Mouse (Mus musculus): Measurements from ENCODE around the gene Olfr889. TPM values are rescaled to one million over a fixed set of nuclear protein-coding genes. Genes with fewer than 3 reads are reported as not detected.
"Not testable (repeated sequence)": the region's sequence is repeated elsewhere in the genome, so short reads cannot be mapped to it uniquely, and the experiment has no call there.

Olfr889 gene
- 0.04 and 0.06 TPM in 2 replicates for polyA plus RNA-seq (2015; fragmentation: Nextera tagmentation; extraction: Ambion mirVana)

- Histone ChIP-seq H3K9me3 (no peaks in the 10 kb centered on the region), H3K4me2 (replicated peaks) (no peak within 1 kb of the TSS), H3K27me3 (no peaks in the 10 kb centered on the region), H3K36me3 (no peaks in the 10 kb centered on the region), H3K27ac (no peak within 1 kb of the TSS), H3K9ac (no peak within 1 kb of the TSS), H3K4me1 (no peaks in the 10 kb centered on the region), H3K4me3 (no peak within 1 kb of the TSS)
- ATAC-seq (ENCODE audit: low FRiP score, low read depth) = no peak
Measured at GRCm38 (mm10) chr9:38114898-38115297, at the start of gene Olfr889. TSS of gene Olfr889 (plus strand) at chr9:38115198.

DNA sequence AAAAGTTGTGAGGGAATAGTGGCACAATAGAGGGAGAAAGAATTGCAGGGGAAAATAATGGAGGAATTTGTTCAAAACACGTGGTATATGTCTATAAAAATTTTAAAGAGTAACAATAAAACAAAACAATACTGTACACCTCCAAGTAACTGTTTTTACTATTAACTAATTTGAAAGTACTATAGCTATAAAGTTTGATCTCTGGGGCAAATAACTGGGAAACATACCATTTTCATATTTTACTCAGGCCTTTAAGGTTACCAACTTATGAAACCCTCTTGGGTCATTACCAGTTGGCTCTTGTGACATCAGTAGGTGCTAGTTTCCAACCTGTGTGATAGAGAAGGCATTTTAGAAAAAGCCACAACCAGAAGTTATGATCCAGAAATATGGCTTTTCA, 31.2 kb upstream of the Olfr889 start, which contains the start of gene Olfr887:
TSS of gene Olfr887 (plus strand) at position 301 of the 400 bp plus-strand sequence.
- no peaks in the 10 kb centered on the region for H3K4me1 ChIP-seq
- no peaks in the 10 kb centered on the region for H3K36me3 ChIP-seq
- no peak within 1 kb of the TSS for H3K4me3 ChIP-seq
- no peaks in the 10 kb centered on the region for H3K27me3 ChIP-seq
- H3K4me2 ChIP-seq (replicated peaks) = no peak within 1 kb of the TSS
- H3K9ac ChIP-seq = no peak within 1 kb of the TSS
- no peak for ATAC-seq (ENCODE audit: low FRiP score, low read depth)
- no peak within 1 kb of the TSS for H3K27ac ChIP-seq
- no peaks in the 10 kb centered on the region for H3K9me3 ChIP-seq
- 52% methylated on average over 1 of the region's 1 CpGs for WGBS

DNA sequence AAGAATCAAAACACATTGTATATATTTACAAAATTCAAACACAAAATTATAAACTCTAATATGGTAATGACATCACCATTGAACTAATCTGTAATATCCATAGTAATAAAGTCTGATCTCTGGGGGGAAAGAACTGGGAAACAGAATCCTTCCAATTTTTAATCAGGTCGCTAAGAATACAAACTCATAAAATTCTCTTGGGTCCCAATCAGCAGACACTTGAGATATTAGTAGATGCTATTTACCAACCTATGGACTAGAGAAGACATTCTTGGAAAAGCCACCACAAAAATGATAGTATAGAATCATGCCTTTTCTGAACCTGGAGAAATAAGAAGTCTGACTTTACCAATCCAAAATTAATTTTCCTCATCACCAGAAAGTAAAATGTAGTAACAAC, 7.2 kb upstream of the Olfr889 start, which contains the start of gene Olfr888:
TSS of gene Olfr888 (plus strand) at position 301 of the 400 bp plus-strand sequence.
- H3K4me1 ChIP-seq = no peaks in the 10 kb centered on the region
- H3K27ac ChIP-seq = no peak within 1 kb of the TSS
- no peak for ATAC-seq (ENCODE audit: low FRiP score, low read depth)
- no peak within 1 kb of the TSS for H3K4me3 ChIP-seq
- no peak within 1 kb of the TSS for H3K4me2 ChIP-seq (replicated peaks)
- H3K9ac ChIP-seq = no peak within 1 kb of the TSS
- no peaks in the 10 kb centered on the region for H3K9me3 ChIP-seq
- no peaks in the 10 kb centered on the region for H3K36me3 ChIP-seq
- H3K27me3 ChIP-seq = no peaks in the 10 kb centered on the region
- 78% methylated on average over 1 of the region's 1 CpGs for WGBS

- Histone ChIP-seq H3K9me3 (peaks cover 5% of the 10 kb centered on the region; the same call in 1 of the 2 replicates), H3K4me3 (no peak within 1 kb of the TSS), H3K4me1 (no peaks in the 10 kb centered on the region), H3K27ac (no peak within 1 kb of the TSS), H3K4me2 (replicated peaks) (no peak within 1 kb of the TSS), H3K9ac (no peak within 1 kb of the TSS), H3K27me3 (no peaks in the 10 kb centered on the region), H3K36me3 (no peaks in the 10 kb centered on the region)
- no peak for ATAC-seq (ENCODE audit: low FRiP score, low read depth)
Measured at GRCm38 (mm10) chr9:38142217-38142616, 27.2 kb downstream of the Olfr889 start, which contains the start of gene Olfr890. TSS of gene Olfr890 (plus strand) at chr9:38142517.

GRCm38 (mm10) chr9:38168341-38168740, 53.3 kb downstream of the Olfr889 start:
- not testable (repeated sequence) for H3K27me3 ChIP-seq; H3K36me3 ChIP-seq; H3K27ac ChIP-seq; H3K4me2 ChIP-seq (replicated peaks); H3K4me1 ChIP-seq; H3K9ac ChIP-seq; H3K9me3 ChIP-seq; ATAC-seq (ENCODE audit: low FRiP score, low read depth); H3K4me3 ChIP-seq
- 56% methylated on average over 2 of the region's 2 CpGs for WGBS

Other genes starting within 250 kb of the Olfr889 start
- gene Olfr145, start 218.5 kb upstream of the Olfr889 start, polyA plus RNA-seq (2015; fragmentation: Nextera tagmentation; extraction: Ambion mirVana) = not detected in 2 replicates
- not detected in 2 replicates for gene Olfr878, start 197.4 kb upstream of the Olfr889 start, polyA plus RNA-seq (2015; fragmentation: Nextera tagmentation; extraction: Ambion mirVana)
- gene Olfr881, start 123.4 kb upstream of the Olfr889 start, polyA plus RNA-seq (2015; fragmentation: Nextera tagmentation; extraction: Ambion mirVana) = not detected in 2 replicates
- not detected in 2 replicates for gene Olfr883, start 89.4 kb upstream of the Olfr889 start, polyA plus RNA-seq (2015; fragmentation: Nextera tagmentation; extraction: Ambion mirVana)
- not detected in 2 replicates for gene Olfr884, start 68.6 kb upstream of the Olfr889 start, polyA plus RNA-seq (2015; fragmentation: Nextera tagmentation; extraction: Ambion mirVana)
- gene Olfr885, start 53.9 kb upstream of the Olfr889 start, polyA plus RNA-seq (2015; fragmentation: Nextera tagmentation; extraction: Ambion mirVana) = not detected in 2 replicates
- not detected in 2 replicates for gene Olfr887, start 31.1 kb upstream of the Olfr889 start, polyA plus RNA-seq (2015; fragmentation: Nextera tagmentation; extraction: Ambion mirVana)
- not detected in 2 replicates for gene Olfr888, start 7.1 kb upstream of the Olfr889 start, polyA plus RNA-seq (2015; fragmentation: Nextera tagmentation; extraction: Ambion mirVana)
- not detected in 2 replicates for gene Olfr890, start 27.3 kb downstream of the Olfr889 start, polyA plus RNA-seq (2015; fragmentation: Nextera tagmentation; extraction: Ambion mirVana)
- gene Olfr891, start 65.6 kb downstream of the Olfr889 start, polyA plus RNA-seq (2015; fragmentation: Nextera tagmentation; extraction: Ambion mirVana) = not detected in 2 replicates
- gene Olfr893, start 93.2 kb downstream of the Olfr889 start, polyA plus RNA-seq (2015; fragmentation: Nextera tagmentation; extraction: Ambion mirVana) = not detected in 2 replicates
- not detected in 2 replicates for gene Olfr894, start 102.9 kb downstream of the Olfr889 start, polyA plus RNA-seq (2015; fragmentation: Nextera tagmentation; extraction: Ambion mirVana)
- not detected in 2 replicates for gene Olfr143, start 137.6 kb downstream of the Olfr889 start, polyA plus RNA-seq (2015; fragmentation: Nextera tagmentation; extraction: Ambion mirVana)
- not detected in 2 replicates for gene Olfr895, start 152.7 kb downstream of the Olfr889 start, polyA plus RNA-seq (2015; fragmentation: Nextera tagmentation; extraction: Ambion mirVana)
- gene Olfr896-ps1, start 175.9 kb downstream of the Olfr889 start, polyA plus RNA-seq (2015; fragmentation: Nextera tagmentation; extraction: Ambion mirVana) = not detected in 2 replicates
- not detected in 2 replicates for gene Olfr25, start 213.9 kb downstream of the Olfr889 start, polyA plus RNA-seq (2015; fragmentation: Nextera tagmentation; extraction: Ambion mirVana)
- not detected in 2 replicates for gene Olfr898, start 233.2 kb downstream of the Olfr889 start, polyA plus RNA-seq (2015; fragmentation: Nextera tagmentation; extraction: Ambion mirVana)